Mouse (Mus musculus) kidney, postnatal 0 days (tissue): ENCODE measurements around the gene Xpo5. TPM values are rescaled to one million over a fixed set of nuclear protein-coding genes. Genes with fewer than 3 reads are reported as not detected.
A peak's percentile ranks its signal among the peaks of the same experiment; 100 is the strongest.

Source experiments
- ATAC-seq: fragments of 200-750 bp; cut with Nextera tagmentation; replicated peaks from 2 replicates; pipeline ENCODE4 v1.8.0; 2017; ENCODE audit warnings: low read depth, moderate number of reproducible peaks, moderate TSS enrichment, moderate library complexity; ENCODE audit not compliant: low FRiP score
- DNase-seq: peaks from one replicate; pipeline ENCODE4 v3.0.0-alpha.2; 2016; ENCODE audit warnings: low spot score
- H3K27ac ChIP-seq: fragments of 300-500 bp; sonication (generic); 2 replicates; pipeline ENCODE4 v1.5.1; 2014; ENCODE audit warnings: mild to moderate bottlenecking
- H3K27me3 ChIP-seq: fragments of 300-500 bp; sonication (generic); 2 replicates; pipeline ENCODE4 v1.6.1; 2014; ENCODE audit warnings: low read length, mixed read lengths; ENCODE audit not compliant: insufficient read depth
- H3K36me3 ChIP-seq: fragments of 300-500 bp; sonication (generic); 2 replicates; pipeline ENCODE4 v1.6.1; 2014; ENCODE audit warnings: low read length, mixed read lengths; ENCODE audit not compliant: insufficient read depth
- H3K4me1 ChIP-seq: fragments of 300-500 bp; sonication (generic); replicated peaks from 2 replicates; pipeline ENCODE4 v1.6.1; 2014; ENCODE audit warnings: antibody characterized with exemption, low read length, mixed read lengths; ENCODE audit not compliant: insufficient read depth
- H3K4me2 ChIP-seq: fragments of 300-500 bp; sonication (generic); 2 replicates; pipeline ENCODE4 v1.6.1; 2014; ENCODE audit warnings: mild to moderate bottlenecking, low read length, moderate library complexity, mixed read lengths
- H3K4me3 ChIP-seq: fragments of 300-500 bp; sonication (generic); replicated peaks from 2 replicates; pipeline ENCODE4 v1.5.1; 2014; ENCODE audit warnings: low read depth, low read length
- H3K9ac ChIP-seq: fragments of 300-500 bp; sonication (generic); 2 replicates; pipeline ENCODE4 v1.6.1; 2014; ENCODE audit warnings: low read depth, low read length
- H3K9me3 ChIP-seq: fragments of 300-500 bp; sonication (generic); replicated peaks from 2 replicates; pipeline ENCODE4 v1.6.1; 2016; ENCODE audit warnings: low read length, inconsistent platforms, mixed read lengths
- CTCF ChIP-seq: IDR thresholded peaks from 2 replicates; pipeline ENCODE4 v1.5.1; 2016; ENCODE audit warnings: antibody characterized with exemption, low read depth, mild to moderate bottlenecking, moderate library complexity
- WGBS: fragments of 180-500 bp; shearing (Covaris S2); extraction: QIAGEN DNeasy Blood & Tissue Kit; methylation state at CpG from one replicate; pipeline ENCODE4 v1.1.7; 2014; 5-methylcytosine and 5-hydroxymethylcytosine counted together
- polyA plus RNA-seq: library from polyadenylated mRNA; unstranded; fragments of >200 nt; fragmentation: Nextera tagmentation; extraction: Ambion mirVana; gene quantifications from 2 replicates; pipeline ENCODE4 v1.2.1, GENCODE M21; 2015

Gene Xpo5
- polyA plus RNA-seq, result 23.3 and 26.7 TPM in 2 replicates

GRCm38 (mm10) chr17:46202421-46203071 is at the start of gene Xpo5, which contains the start of gene Polh:
TSS of gene Xpo5 (plus strand) at chr17:46202782.
TSS of gene Polh (minus strand) at chr17:46202645.
- Histone ChIP-seq H3K4me2 (peak within 1 kb of the TSS; percentile 82), H3K36me3 (peaks cover 13% of the 10 kb centered on the region; the same call in 1 of the 2 replicates), H3K9me3 (no peaks in the 10 kb centered on the region), H3K27ac (peak within 1 kb of the TSS; percentile 81), H3K9ac (peak within 1 kb of the TSS; percentile 74), H3K4me3 (peak within 1 kb of the TSS; percentile 80), H3K4me1 (peaks cover 14% of the 10 kb centered on the region; the same call in 1 of the 2 replicates), H3K27me3 (no peaks in the 10 kb centered on the region)
- no peak for TF ChIP-seq CTCF
- ATAC-seq, result peak; percentile 95
- peak; percentile 96 for DNase-seq
- under 1% methylated on average over 66 of the region's 66 CpGs for WGBS

GRCm38 (mm10) chr17:46152847-46153782 is 49.5 kb upstream of the Xpo5 start, which contains the start of gene Mad2l1bp:
TSS of gene Mad2l1bp (minus strand) at chr17:46153553.
- no peak for TF ChIP-seq CTCF
- peak within 1 kb of the TSS; percentile 71 for H3K27ac ChIP-seq

GRCm38 (mm10) chr17:46154336-46154735 is 48.2 kb upstream of the Xpo5 start:
- H3K36me3 ChIP-seq, result no peaks in the 10 kb centered on the region
- no peak overlapping the region for H3K4me3 ChIP-seq
- no peak for DNase-seq
- H3K9me3 ChIP-seq, result no peaks in the 10 kb centered on the region
- H3K9ac ChIP-seq, result no peak overlapping the region
- no peaks in the 10 kb centered on the region for H3K4me1 ChIP-seq
- no peak for TF ChIP-seq CTCF
- H3K27ac ChIP-seq, result no peak overlapping the region
- 96% methylated on average over 3 of the region's 3 CpGs for WGBS
- no peak for ATAC-seq
- H3K4me2 ChIP-seq, result no peak overlapping the region
- no peaks in the 10 kb centered on the region for H3K27me3 ChIP-seq

More at GRCm38 (mm10) chr17:46152847-46153782, 49.5 kb upstream of the Xpo5 start, which contains the start of gene Mad2l1bp:
- no peaks in the 10 kb centered on the region for H3K27me3 ChIP-seq
- peak within 1 kb of the TSS; percentile 65 for H3K9ac ChIP-seq
- ATAC-seq (peak; percentile 85), DNase-seq (peak; percentile 98)
- peaks cover 6% of the 10 kb centered on the region; the same call in 1 of the 2 replicates for H3K36me3 ChIP-seq
- no peaks in the 10 kb centered on the region for H3K9me3 ChIP-seq
- H3K4me2 ChIP-seq, result peak within 1 kb of the TSS; percentile 83
- H3K4me3 ChIP-seq, result peak within 1 kb of the TSS; percentile 56
- 3% methylated on average over 33 of the region's 33 CpGs for WGBS
- H3K4me1 ChIP-seq, result no peaks in the 10 kb centered on the region

GRCm38 (mm10) chr17:46156680-46157079 is 45.9 kb upstream of the Xpo5 start:
- Histone ChIP-seq H3K27ac (no peak overlapping the region), H3K36me3 (no peaks in the 10 kb centered on the region), H3K27me3 (no peaks in the 10 kb centered on the region), H3K9me3 (no peaks in the 10 kb centered on the region), H3K4me1 (peaks cover 1% of the 10 kb centered on the region; the same call in 1 of the 2 replicates), H3K4me3 (no peak overlapping the region), H3K4me2 (no peak overlapping the region), H3K9ac (no peak overlapping the region)
- ATAC-seq, result no peak
- DNase-seq, result no peak
- WGBS, result 76% methylated on average over 5 of the region's 5 CpGs
- no peak for TF ChIP-seq CTCF

- Histone ChIP-seq H3K4me3 (no peak overlapping the region), H3K27me3 (no peaks in the 10 kb centered on the region), H3K36me3 (no peaks in the 10 kb centered on the region), H3K4me2 (no peak overlapping the region), H3K9ac (no peak overlapping the region), H3K4me1 (peaks cover 6% of the 10 kb centered on the region; the same call in 1 of the 2 replicates), H3K27ac (no peak overlapping the region), H3K9me3 (no peaks in the 10 kb centered on the region)
- WGBS, result 68% methylated on average over 8 of the region's 8 CpGs
- ATAC-seq (no peak), DNase-seq (no peak)
- no peak for TF ChIP-seq CTCF
Measured at GRCm38 (mm10) chr17:46157131-46157530, 45.5 kb upstream of the Xpo5 start.

GRCm38 (mm10) chr17:46159236-46159635 is 43.3 kb upstream of the Xpo5 start:
- peaks cover 4% of the 10 kb centered on the region; the same call in 1 of the 2 replicates for H3K36me3 ChIP-seq
- H3K9me3 ChIP-seq, result no peaks in the 10 kb centered on the region
- WGBS, result 62% methylated on average over 2 of the region's 2 CpGs
- no peak overlapping the region for H3K4me3 ChIP-seq
- H3K4me2 ChIP-seq, result peak overlapping the region; percentile 71; the same call in 1 of the 2 replicates
- no peak overlapping the region for H3K9ac ChIP-seq
- no peak for ATAC-seq
- no peak for DNase-seq
- no peaks in the 10 kb centered on the region for H3K27me3 ChIP-seq
- peak overlapping the region; percentile 77 for H3K27ac ChIP-seq
- no peak for TF ChIP-seq CTCF
- H3K4me1 ChIP-seq, result peaks cover 9% of the 10 kb centered on the region; the same call in 1 of the 2 replicates
